Mouse (Mus musculus) E14TG2a.4 (cell line): ENCODE measurements around the gene Fntb.

Experiments
- CTCF ChIP-seq: conservative IDR thresholded peaks from 2 replicates; pipeline ENCODE4 v1.5.1; 2014; ENCODE audit warnings: low read length
- NANOG ChIP-seq: IDR thresholded peaks from 2 replicates; pipeline ENCODE4 v1.6.1; 2014; ENCODE audit warnings: borderline replicate concordance, low read length, mixed read lengths
- POU5F1 ChIP-seq: IDR thresholded peaks from 2 replicates; pipeline ENCODE4 v1.6.1; 2014; ENCODE audit warnings: low read length, borderline replicate concordance

DNA sequence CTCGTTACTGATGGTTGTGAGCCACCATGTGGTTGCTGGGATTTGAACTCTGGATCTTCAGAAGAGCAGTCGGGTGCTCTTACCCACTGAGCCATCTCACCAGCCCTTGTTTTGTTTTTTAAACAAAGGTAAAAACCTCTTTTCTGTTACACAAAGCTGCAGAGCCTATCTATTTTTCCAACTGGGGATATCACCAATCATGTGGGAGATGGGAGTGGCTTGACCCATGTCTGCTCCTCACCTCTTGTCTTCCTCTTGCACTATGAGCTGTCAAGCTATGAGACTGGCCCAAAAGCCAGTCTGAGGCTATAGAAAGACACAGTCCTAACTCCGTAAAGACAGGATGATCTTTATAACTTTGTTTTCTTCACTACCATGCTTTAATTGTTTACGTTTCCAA lies 47.0 kb upstream of the Fntb start:
- no peak for TF ChIP-seq CTCF
- no peak for TF ChIP-seq NANOG
- TF ChIP-seq POU5F1, result no peak
